Mouse (Mus musculus): Measurements from ENCODE around the gene Lpp.

DNA sequence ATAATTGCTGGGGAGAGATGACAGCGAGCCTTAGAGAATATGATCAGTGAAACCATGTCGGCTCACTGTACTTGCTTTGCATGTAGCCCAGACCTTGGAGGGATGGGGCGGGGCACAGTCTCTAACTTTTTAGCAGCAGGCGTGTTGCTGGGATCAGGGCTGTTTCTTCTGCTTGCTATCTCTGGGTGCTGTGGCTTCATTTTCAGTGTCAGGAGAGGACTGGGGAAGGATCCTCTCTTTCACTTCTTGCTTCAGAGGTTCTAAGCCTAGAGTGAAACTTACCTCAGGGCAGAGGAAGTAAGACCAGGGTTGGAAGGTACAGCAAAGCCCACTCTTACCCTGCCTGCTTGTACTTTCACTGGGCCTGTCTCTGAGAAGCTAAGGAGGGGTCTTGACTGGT lies 210.0 kb downstream of the Lpp start:
- TF ChIP-seq TBP (IDR thresholded peaks at IDR 0.05; ENCODE audit: low read depth, low read length) (no peak), POLR2A (IDR thresholded peaks at IDR 0.05; ENCODE audit: control insufficient read depth in 1 of 2, insufficient read depth in 1 of 2, low read depth in 1 of 2, low read length in 2 of 2, poor library complexity in 1 of 2) (no peak), CTCF (IDR thresholded peaks at IDR 0.05 in 2 of 3, conservative IDR thresholded peaks at IDR 0.05 in 1 of 3; ENCODE audit: control insufficient read depth in 1 of 3, insufficient read depth in 1 of 3, low read depth in 2 of 3, low read length in 3 of 3, poor library complexity in 1 of 3, severe bottlenecking in 1 of 3) (no peak), EP300 (IDR thresholded peaks at IDR 0.05; ENCODE audit: low read depth in 1 of 2, low read length in 2 of 2) (no peak), ZKSCAN1 (IDR thresholded peaks at IDR 0.05; ENCODE audit: low read depth, low read length) (no peak), NRF1 (IDR thresholded peaks at IDR 0.05; ENCODE audit: insufficient read depth, low read depth, low read length, poor library complexity, severe bottlenecking) (no peak)
